Mouse (Mus musculus) embryonic fibroblast, embryonic 13.5 days (primary cell): ENCODE results near the gene Sap30bp.

ENCODE experiments used
- CTCF ChIP-seq: IDR thresholded peaks from 2 replicates; pipeline ENCODE4 v1.5.1; 2011; ENCODE audit warnings: mild to moderate bottlenecking, control low read depth, low read length, moderate library complexity, borderline replicate concordance; ENCODE audit not compliant: insufficient read depth
- POLR2A ChIP-seq: IDR thresholded peaks from 2 replicates; pipeline ENCODE4 v1.6.1; 2011; ENCODE audit warnings: low read depth, mild to moderate bottlenecking, control low read depth, low read length, moderate library complexity

GRCm38 (mm10) chr11:116004840-116005700 lies 72.0 kb downstream of the Sap30bp start:
- TF ChIP-seq CTCF (peak; percentile 72), POLR2A (peak; percentile 46)
